Mouse (Mus musculus): ENCODE measurements around the gene Cldn22. TPM values are rescaled to one million over a fixed set of nuclear protein-coding genes. Genes with fewer than 3 reads are reported as not detected.

Gene Cldn22
- polyA plus RNA-seq, 1 experiment from 2014 or later: not detected

GRCm38 (mm10) chr8:47832616-47833015 is 8.3 kb downstream of the Cldn22 start:
- in situ Hi-C loops (cut with MboI; ENCODE audit: low pct_unique_long_range_greater_than_20kb): loop anchor here (10.0 kb wide), 1 partner anchor 88 kb away; no protein-coding TSS in a partner anchor
- ChIA-PET POLR2A (no interaction called here), CTCF (interaction anchor here (1.6 kb wide), 1 partner anchor 25 kb away, joined by 4 read pairs; no protein-coding TSS in a partner anchor)
- no peak for TF ChIP-seq CTCF (IDR thresholded peaks at IDR 0.05)
- no peak for ATAC-seq
- no peaks in the 10 kb centered on the region for H3K27me3 ChIP-seq
- no peak for DNase-seq (ENCODE audit: low read depth, low spot score)

GRCm38 (mm10) chr8:47833944-47834343 is 9.7 kb downstream of the Cldn22 start:
- H3K27me3 ChIP-seq: no peaks in the 10 kb centered on the region
- ChIA-PET POLR2A (no interaction called here), CTCF (interaction anchor here (1.6 kb wide), 1 partner anchor 24 kb away, joined by 4 read pairs; no protein-coding TSS in a partner anchor)
- no peak for TF ChIP-seq CTCF (IDR thresholded peaks at IDR 0.05)
- no peak for ATAC-seq
- in situ Hi-C loops (cut with MboI; ENCODE audit: low pct_unique_long_range_greater_than_20kb): loop anchor here (10.0 kb wide), 1 partner anchor 89 kb away; no protein-coding TSS in a partner anchor
- no peak for DNase-seq (ENCODE audit: low read depth, low spot score)

DNA sequence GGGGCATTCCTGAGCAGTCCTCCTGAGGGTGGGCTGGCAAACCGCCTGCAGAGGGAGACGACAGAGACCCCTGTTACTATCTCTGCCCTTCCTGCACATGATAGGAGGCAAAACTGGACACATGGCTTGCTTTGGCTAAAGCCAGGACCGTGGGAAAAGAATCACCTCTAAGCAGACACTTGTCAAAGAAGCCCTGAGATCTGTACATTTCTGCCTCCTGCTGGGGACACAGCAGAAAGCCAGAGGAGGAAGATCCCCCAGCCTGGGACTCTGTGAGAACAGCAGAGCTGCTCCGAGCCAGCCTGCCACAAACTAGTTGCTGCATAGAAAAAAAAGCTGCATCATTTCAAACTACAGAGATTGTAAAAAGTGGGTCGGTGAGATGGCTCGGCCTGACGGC is 18.8 kb downstream of the Cldn22 start:
- CTCF ChIA-PET: interaction anchor here (1.6 kb wide), 1 partner anchor 99 kb away, joined by 7 read pairs; no protein-coding TSS in a partner anchor
- in situ Hi-C loops (cut with MboI; ENCODE audit: low pct_unique_long_range_greater_than_20kb): no loop called here
- no peaks in the 10 kb centered on the region for H3K27me3 ChIP-seq
- DNase-seq (ENCODE audit: low read depth, low spot score) (no peak), ATAC-seq (no peak)
- POLR2A ChIA-PET: no interaction called here
- no peak for TF ChIP-seq CTCF (IDR thresholded peaks at IDR 0.05)

- in situ Hi-C loops (cut with MboI; ENCODE audit: low pct_unique_long_range_greater_than_20kb): no loop called here
These were observed 19.4 kb downstream of the Cldn22 start for GRCm38 (mm10) chr8:47843651-47844050.

DNA sequence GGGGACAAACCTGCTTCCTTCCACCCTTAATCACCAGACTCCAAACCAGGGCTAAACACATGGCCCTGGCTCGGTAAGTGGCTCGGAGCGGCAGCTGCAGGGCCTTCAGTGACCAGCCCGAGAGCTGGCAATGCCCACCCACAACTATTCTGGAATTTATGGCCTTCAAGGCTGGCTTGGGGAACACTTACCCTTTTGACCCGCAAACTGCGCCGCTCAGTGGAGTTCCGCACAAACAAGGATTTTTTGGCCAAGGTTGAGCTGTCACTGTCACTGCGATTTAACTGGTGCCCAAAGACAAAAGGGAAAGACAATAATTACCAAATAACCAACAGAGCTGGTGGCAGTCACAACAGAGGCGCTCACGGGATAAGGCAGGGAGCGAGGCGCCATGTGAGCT is 21.7 kb downstream of the Cldn22 start:
- ChIA-PET POLR2A (no interaction called here), CTCF (interaction anchor here (1.1 to 1.9 kb wide), 3 partner anchors 15 to 103 kb away, joined by 3 to 7 read pairs (median 5); no protein-coding TSS in a partner anchor)
- ATAC-seq (no peak), DNase-seq (ENCODE audit: low read depth, low spot score) (no peak)
- in situ Hi-C loops (cut with MboI; ENCODE audit: low pct_unique_long_range_greater_than_20kb): no loop called here
- TF ChIP-seq CTCF (IDR thresholded peaks at IDR 0.05): no peak
- H3K27me3 ChIP-seq: no peaks in the 10 kb centered on the region

More at GRCm38 (mm10) chr8:47843651-47844050, 19.4 kb downstream of the Cldn22 start:
- no peaks in the 10 kb centered on the region for H3K27me3 ChIP-seq
- DNase-seq (ENCODE audit: low read depth, low spot score): no peak
- CTCF ChIA-PET: interaction anchor here (1.6 kb wide), 1 partner anchor 100 kb away, joined by 7 read pairs; no protein-coding TSS in a partner anchor
- POLR2A ChIA-PET: no interaction called here
- TF ChIP-seq CTCF (IDR thresholded peaks at IDR 0.05): no peak
- ATAC-seq: no peak

DNA sequence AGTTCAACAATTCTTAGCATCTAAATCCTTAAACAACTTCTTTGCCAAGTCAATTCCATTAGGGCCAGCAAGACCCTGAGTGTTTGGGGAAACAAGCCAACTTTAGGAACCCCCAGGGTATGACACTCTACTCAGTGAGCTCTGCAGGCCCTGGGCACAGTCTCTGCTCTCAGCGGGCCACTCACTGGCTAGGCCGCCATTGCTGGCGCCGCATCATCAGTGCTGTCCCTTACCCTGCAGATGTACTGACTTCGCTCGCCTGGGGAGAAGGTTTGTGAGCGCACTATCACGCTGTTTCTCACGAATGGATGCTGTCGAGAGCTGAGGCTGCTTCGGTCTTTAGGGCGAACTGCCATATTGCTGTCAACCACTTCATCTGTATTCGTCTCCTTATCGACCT is 22.9 kb downstream of the Cldn22 start:
- in situ Hi-C loops (cut with MboI; ENCODE audit: low pct_unique_long_range_greater_than_20kb): no loop called here
- no peak for TF ChIP-seq CTCF (IDR thresholded peaks at IDR 0.05)
- DNase-seq (ENCODE audit: low read depth, low spot score): no peak
- ChIA-PET CTCF (no interaction called here), POLR2A (no interaction called here)
- no peaks in the 10 kb centered on the region for H3K27me3 ChIP-seq
- no peak for ATAC-seq

DNA sequence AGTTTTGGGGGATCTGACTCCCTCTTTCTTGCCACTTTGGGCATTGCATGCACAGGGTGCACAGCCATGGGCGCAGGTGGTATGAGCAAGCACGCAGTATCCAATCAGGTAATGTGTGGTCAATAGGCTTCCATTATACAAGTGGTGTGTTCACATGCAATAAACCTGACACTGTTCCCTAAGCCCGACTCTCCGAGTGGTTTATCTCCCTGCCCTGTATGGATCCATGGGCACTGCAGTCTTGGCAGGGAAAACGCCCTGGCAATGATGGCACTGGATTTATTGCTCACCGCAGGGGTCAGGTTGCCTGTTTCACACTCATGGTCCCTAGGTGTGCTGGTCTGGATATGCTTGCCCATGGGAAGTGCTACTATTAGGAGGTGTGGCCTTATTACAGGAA is 23.6 kb downstream of the Cldn22 start:
- CTCF ChIA-PET: no interaction called here
- no peak for TF ChIP-seq CTCF (IDR thresholded peaks at IDR 0.05)
- ATAC-seq: no peak
- POLR2A ChIA-PET: no interaction called here
- DNase-seq (ENCODE audit: low read depth, low spot score): no peak
- no peaks in the 10 kb centered on the region for H3K27me3 ChIP-seq
- in situ Hi-C loops (cut with MboI; ENCODE audit: low pct_unique_long_range_greater_than_20kb): no loop called here

DNA sequence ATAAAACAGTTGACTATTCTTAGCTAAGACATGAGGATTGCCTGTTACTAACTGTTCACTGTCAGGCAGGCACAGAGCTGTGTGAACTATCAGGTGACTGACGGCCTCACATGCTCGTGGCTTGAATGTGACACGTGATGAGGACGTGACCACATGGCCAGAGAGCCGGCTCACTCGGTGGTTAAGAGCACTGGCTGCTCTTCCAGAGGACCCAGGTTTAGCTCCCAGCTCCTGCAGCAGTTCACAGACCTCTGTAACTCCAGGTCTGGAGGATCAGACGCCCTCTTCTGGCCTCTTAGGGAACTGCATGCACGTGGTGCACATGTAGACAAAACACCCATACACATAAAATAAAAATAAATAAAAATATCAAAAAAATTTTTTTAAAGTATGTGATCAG is 25.6 kb downstream of the Cldn22 start:
- ChIA-PET POLR2A (no interaction called here), CTCF (interaction anchor here (0.8 to 2.2 kb wide), 5 partner anchors 9 to 106 kb away, joined by 3 to 12 read pairs (median 3); no protein-coding TSS in a partner anchor)
- no peak for ATAC-seq
- no peak for DNase-seq (ENCODE audit: low read depth, low spot score)
- no peak for TF ChIP-seq CTCF (IDR thresholded peaks at IDR 0.05)
- in situ Hi-C loops (cut with MboI; ENCODE audit: low pct_unique_long_range_greater_than_20kb): no loop called here
- no peaks in the 10 kb centered on the region for H3K27me3 ChIP-seq

DNA sequence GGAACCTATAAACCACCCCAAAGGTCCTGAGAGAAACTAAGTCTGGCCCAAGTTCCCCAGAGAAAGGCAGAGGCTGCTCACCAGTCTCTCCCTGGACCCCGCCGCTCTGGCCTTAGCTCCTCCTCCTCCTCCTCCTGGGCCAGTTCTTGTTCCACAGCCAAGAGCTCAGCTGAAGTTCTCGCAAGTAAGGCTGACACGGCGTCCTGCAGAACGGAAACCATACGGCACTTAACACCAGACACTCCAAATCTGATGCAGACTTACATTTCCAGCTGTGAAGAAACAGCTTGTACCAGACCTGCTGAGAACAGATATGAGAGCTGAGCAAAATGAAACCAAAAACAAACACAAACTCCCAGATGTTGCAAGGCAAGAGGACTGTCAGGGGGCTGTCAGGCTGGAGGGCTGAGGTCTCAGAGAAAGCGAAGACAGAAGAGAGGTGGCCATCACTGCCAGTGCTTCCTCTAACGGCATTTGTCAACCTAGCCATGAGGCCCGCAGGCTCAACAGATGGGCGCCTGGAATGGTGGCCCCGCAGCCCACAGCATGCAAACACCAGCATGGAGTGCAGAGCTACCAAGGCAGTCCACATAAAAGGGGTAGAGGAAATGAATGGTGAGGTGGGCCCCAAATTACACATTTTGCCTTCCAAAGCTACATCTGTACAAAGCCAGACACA is 27.7 kb downstream of the Cldn22 start:
- no peak for DNase-seq (ENCODE audit: low read depth, low spot score)
- POLR2A ChIA-PET: no interaction called here
- in situ Hi-C loops (cut with MboI; ENCODE audit: low pct_unique_long_range_greater_than_20kb): no loop called here

DNA sequence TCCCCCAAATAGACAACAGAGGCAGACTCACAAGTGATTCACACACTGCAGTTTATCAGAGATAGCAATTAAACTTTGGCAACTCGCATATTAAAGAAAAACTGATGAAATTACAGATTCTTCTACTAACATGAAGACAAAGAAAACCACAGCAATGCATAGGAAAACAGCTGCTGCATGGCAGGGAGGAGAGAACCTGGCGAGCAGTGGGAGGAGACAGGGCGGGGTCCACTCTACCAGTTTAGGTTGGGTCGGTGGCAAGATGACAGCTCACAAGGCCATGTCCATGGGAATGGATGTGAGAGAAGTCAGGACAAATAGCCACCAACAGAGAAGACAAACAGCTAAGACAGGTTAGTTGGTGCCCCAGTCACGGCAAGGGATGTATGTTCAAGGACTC is 28.5 kb downstream of the Cldn22 start:
- ChIA-PET CTCF (interaction anchor here (0.8 to 2.4 kb wide), 5 partner anchors 11 to 163 kb away, joined by 3 to 6 read pairs (median 3); no protein-coding TSS in a partner anchor), POLR2A (no interaction called here)
- DNase-seq (ENCODE audit: low read depth, low spot score) (no peak), ATAC-seq (no peak)
- in situ Hi-C loops (cut with MboI; ENCODE audit: low pct_unique_long_range_greater_than_20kb): no loop called here
- TF ChIP-seq CTCF (IDR thresholded peaks at IDR 0.05): no peak
- no peaks in the 10 kb centered on the region for H3K27me3 ChIP-seq

More for the DNA sequence above, 27.7 kb downstream of the Cldn22 start:
- no peaks in the 10 kb centered on the region for H3K27me3 ChIP-seq
- ATAC-seq: no peak
- CTCF ChIA-PET: interaction anchor here (0.8 to 2.4 kb wide), 5 partner anchors 12 to 164 kb away, joined by 3 to 6 read pairs (median 3); no protein-coding TSS in a partner anchor
- TF ChIP-seq CTCF (IDR thresholded peaks at IDR 0.05): no peak

DNA sequence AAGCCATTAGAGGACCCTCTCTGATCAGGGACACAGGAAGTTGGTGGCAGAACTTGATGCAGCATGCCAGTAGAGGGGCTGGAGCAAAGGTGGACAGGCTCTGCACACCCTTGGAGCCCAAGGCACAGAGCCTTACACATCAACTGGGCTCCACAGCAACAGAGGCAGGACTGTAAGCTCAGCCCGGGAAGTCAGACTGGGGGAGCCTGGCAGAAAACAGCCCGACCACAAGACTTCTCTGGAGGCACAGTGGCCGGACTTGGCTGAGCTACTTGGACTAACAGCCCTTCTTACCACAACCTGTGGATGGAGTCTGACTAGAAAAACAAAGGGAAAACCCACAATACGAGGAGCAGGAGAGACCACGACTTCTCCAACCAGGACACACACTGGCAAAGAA is 29.1 kb downstream of the Cldn22 start:
- ChIA-PET POLR2A (interaction anchor here (0.6 kb wide), 1 partner anchor 390 kb away, joined by 3 read pairs; no protein-coding TSS in a partner anchor), CTCF (interaction anchor here (1.2 to 2.4 kb wide), 3 partner anchors 14 to 110 kb away, joined by 3 to 6 read pairs (median 3); no protein-coding TSS in a partner anchor)
- no peak for DNase-seq (ENCODE audit: low read depth, low spot score)
- no peak for TF ChIP-seq CTCF (IDR thresholded peaks at IDR 0.05)
- ATAC-seq: no peak
- in situ Hi-C loops (cut with MboI; ENCODE audit: low pct_unique_long_range_greater_than_20kb): no loop called here
- H3K27me3 ChIP-seq: no peaks in the 10 kb centered on the region
